Mouse (Mus musculus): ENCODE measurements around the gene Abhd10.

Gene Abhd10

GRCm38 (mm10) chr16:45713878-45714277, 28.9 kb downstream of the Abhd10 start:
- Histone ChIP-seq H3K27me3 (ENCODE audit: control insufficient read depth, insufficient read depth, low read length, poor library complexity, severe bottlenecking) (no peaks in the 10 kb centered on the region), H3K36me3 (ENCODE audit: control insufficient read depth, insufficient read depth, low read length, poor library complexity, severe bottlenecking) (no peaks in the 10 kb centered on the region)
- no peak for DNase-seq (ENCODE audit: low read depth, low spot score)

DNA sequence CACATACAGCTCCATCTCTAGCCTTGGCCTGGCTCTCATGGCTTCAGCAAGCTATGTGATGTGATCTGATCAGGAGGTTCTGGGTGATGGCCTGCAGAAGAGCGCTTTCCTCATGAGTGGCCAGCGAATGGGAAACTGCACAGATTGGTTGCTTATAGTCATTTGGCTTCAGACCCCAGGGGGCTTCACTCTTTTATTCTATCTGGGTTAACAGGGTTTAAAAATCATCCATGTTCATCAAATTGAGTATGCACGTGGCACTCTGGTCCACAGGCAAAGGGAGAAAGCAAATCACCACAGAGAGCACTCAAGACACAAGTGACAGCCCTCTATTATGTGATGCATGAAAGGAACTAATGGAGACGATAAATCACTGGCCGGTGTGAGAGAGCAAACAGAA, 29.5 kb downstream of the Abhd10 start:
- no peak for DNase-seq (ENCODE audit: low read depth, low spot score)
- Histone ChIP-seq H3K27me3 (ENCODE audit: control insufficient read depth, insufficient read depth, low read length, poor library complexity, severe bottlenecking) (no peaks in the 10 kb centered on the region), H3K36me3 (ENCODE audit: control insufficient read depth, insufficient read depth, low read length, poor library complexity, severe bottlenecking) (no peaks in the 10 kb centered on the region)

GRCm38 (mm10) chr16:45711263-45711662, 31.5 kb downstream of the Abhd10 start:
- DNase-seq (ENCODE audit: low read depth, low spot score) = no peak
- Histone ChIP-seq H3K36me3 (ENCODE audit: control insufficient read depth, insufficient read depth, low read length, poor library complexity, severe bottlenecking) (no peaks in the 10 kb centered on the region), H3K27me3 (ENCODE audit: control insufficient read depth, insufficient read depth, low read length, poor library complexity, severe bottlenecking) (no peaks in the 10 kb centered on the region)

- DNase-seq (ENCODE audit: low read depth, low spot score) = no peak
- H3K27me3 ChIP-seq (ENCODE audit: control insufficient read depth, insufficient read depth, low read length, poor library complexity, severe bottlenecking) = no peaks in the 10 kb centered on the region
- H3K36me3 ChIP-seq (ENCODE audit: control insufficient read depth, insufficient read depth, low read length, poor library complexity, severe bottlenecking) = no peaks in the 10 kb centered on the region
These were observed 43.5 kb downstream of the Abhd10 start for GRCm38 (mm10) chr16:45699301-45699700.

GRCm38 (mm10) chr16:45697996-45698395, 44.8 kb downstream of the Abhd10 start:
- Histone ChIP-seq H3K27me3 (ENCODE audit: control insufficient read depth, insufficient read depth, low read length, poor library complexity, severe bottlenecking) (no peaks in the 10 kb centered on the region), H3K36me3 (ENCODE audit: control insufficient read depth, insufficient read depth, low read length, poor library complexity, severe bottlenecking) (no peaks in the 10 kb centered on the region)
- no peak for DNase-seq (ENCODE audit: low read depth, low spot score)

- DNase-seq (ENCODE audit: low read depth, low spot score) = no peak
These were observed 47.2 kb downstream of the Abhd10 start for GRCm38 (mm10) chr16:45695445-45696160.

DNA sequence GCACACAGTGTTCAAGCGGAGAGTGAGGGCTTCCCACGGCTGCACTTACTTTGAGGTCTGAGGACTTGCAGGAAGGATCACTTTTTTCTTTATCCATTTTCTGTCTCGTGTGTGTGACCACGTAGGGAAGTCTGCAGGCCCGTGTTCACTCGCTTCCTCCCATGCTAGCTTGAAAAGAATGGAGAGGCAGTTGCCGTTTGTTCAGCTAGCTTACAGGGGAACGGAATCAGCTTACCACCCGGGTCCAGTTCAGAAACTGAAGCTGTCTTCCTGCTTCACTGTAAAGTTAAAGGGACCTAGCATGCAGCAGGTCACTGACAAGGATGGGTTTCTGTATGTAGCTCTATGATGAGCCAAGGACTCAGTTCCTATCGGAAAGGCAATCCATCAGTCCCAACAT, 49.2 kb downstream of the Abhd10 start, which contains the start of gene Tmprss7:
Gene Tmprss7, minus strand, starts transcription at position 101 of the 400 bp plus-strand sequence.
- no peaks in the 10 kb centered on the region for H3K27me3 ChIP-seq (ENCODE audit: control insufficient read depth, insufficient read depth, low read length, poor library complexity, severe bottlenecking)
- no peaks in the 10 kb centered on the region for H3K36me3 ChIP-seq (ENCODE audit: control insufficient read depth, insufficient read depth, low read length, poor library complexity, severe bottlenecking)
- DNase-seq (ENCODE audit: low read depth, low spot score) = no peak

More at GRCm38 (mm10) chr16:45695445-45696160, 47.2 kb downstream of the Abhd10 start:
- Histone ChIP-seq H3K36me3 (ENCODE audit: control insufficient read depth, insufficient read depth, low read length, poor library complexity, severe bottlenecking) (no peaks in the 10 kb centered on the region), H3K27me3 (ENCODE audit: control insufficient read depth, insufficient read depth, low read length, poor library complexity, severe bottlenecking) (no peaks in the 10 kb centered on the region)

GRCm38 (mm10) chr16:45692851-45693250, 49.9 kb downstream of the Abhd10 start:
- H3K27me3 ChIP-seq (ENCODE audit: control insufficient read depth, insufficient read depth, low read length, poor library complexity, severe bottlenecking) = no peaks in the 10 kb centered on the region
- H3K36me3 ChIP-seq (ENCODE audit: control insufficient read depth, insufficient read depth, low read length, poor library complexity, severe bottlenecking) = no peaks in the 10 kb centered on the region
- DNase-seq (ENCODE audit: low read depth, low spot score) = no peak

- no peaks in the 10 kb centered on the region for H3K36me3 ChIP-seq (ENCODE audit: control insufficient read depth, insufficient read depth, low read length, poor library complexity, severe bottlenecking)
- DNase-seq (ENCODE audit: low read depth, low spot score) = peak; percentile 4
- no peaks in the 10 kb centered on the region for H3K27me3 ChIP-seq (ENCODE audit: control insufficient read depth, insufficient read depth, low read length, poor library complexity, severe bottlenecking)
These were observed 52.6 kb downstream of the Abhd10 start for GRCm38 (mm10) chr16:45690178-45690577.

- no peak for DNase-seq (ENCODE audit: low read depth, low spot score)
- Histone ChIP-seq H3K27me3 (ENCODE audit: control insufficient read depth, insufficient read depth, low read length, poor library complexity, severe bottlenecking) (no peaks in the 10 kb centered on the region), H3K36me3 (ENCODE audit: control insufficient read depth, insufficient read depth, low read length, poor library complexity, severe bottlenecking) (no peaks in the 10 kb centered on the region)
These were observed 55.9 kb downstream of the Abhd10 start for GRCm38 (mm10) chr16:45686833-45687232.

DNA sequence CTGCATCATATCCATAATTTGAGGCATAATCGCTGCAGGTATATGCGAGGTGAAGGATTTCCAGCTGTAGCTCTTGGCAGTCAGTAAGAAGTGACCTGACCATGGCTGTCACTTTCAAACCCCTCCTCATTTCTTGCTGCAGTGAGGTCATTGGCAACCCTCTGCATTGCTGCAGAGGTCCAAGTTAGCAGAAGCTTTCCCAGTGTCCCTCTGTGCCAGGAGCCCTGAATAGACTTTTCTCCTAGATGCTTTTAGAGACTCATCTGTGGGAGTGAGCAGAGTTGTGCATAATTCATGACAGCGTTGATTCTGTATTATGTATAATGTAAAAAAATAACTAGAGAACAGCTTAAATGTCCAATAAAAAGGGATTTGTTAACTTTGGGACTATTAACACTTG, 57.5 kb downstream of the Abhd10 start:
- no peaks in the 10 kb centered on the region for H3K36me3 ChIP-seq (ENCODE audit: control insufficient read depth, insufficient read depth, low read length, poor library complexity, severe bottlenecking)
- no peak for DNase-seq (ENCODE audit: low read depth, low spot score)
- no peaks in the 10 kb centered on the region for H3K27me3 ChIP-seq (ENCODE audit: control insufficient read depth, insufficient read depth, low read length, poor library complexity, severe bottlenecking)

GRCm38 (mm10) chr16:45684815-45685214, 57.9 kb downstream of the Abhd10 start:
- peak; percentile 59 for DNase-seq (ENCODE audit: low read depth, low spot score)
- H3K27me3 ChIP-seq (ENCODE audit: control insufficient read depth, insufficient read depth, low read length, poor library complexity, severe bottlenecking) = no peaks in the 10 kb centered on the region
- H3K36me3 ChIP-seq (ENCODE audit: control insufficient read depth, insufficient read depth, low read length, poor library complexity, severe bottlenecking) = no peaks in the 10 kb centered on the region
